Comparison of ENCODE assay signal across 8 mouse cellular contexts in genomic region chr3:83899556-83899955, GRCm38 (mm10). TPM values are rescaled to one million over a fixed set of nuclear protein-coding genes. Genes with fewer than 3 reads are reported as not detected.
DNase-seq lines count a peak whose midpoint lies in the region; ATAC-seq lines count a peak whose summit lies in the region.

No protein-coding gene starts in this region.

- no peak overlapping the region for H3K27ac ChIP-seq in forebrain, embryonic 11.5 days (ENCODE audit: low read depth, low read length)
- H3K27ac ChIP-seq in hindbrain, embryonic 12.5 days, result no peak overlapping the region

- ATAC-seq in forebrain, embryonic 11.5 days (replicated peaks; ENCODE audit: low FRiP score), result no peak
- ATAC-seq in hindbrain, embryonic 12.5 days (ENCODE audit: low FRiP score), result peak; percentile 13; the same call in 1 of the 2 replicates
- peak; percentile 75 for ATAC-seq in megakaryocyte progenitor cell, adult 5-6 weeks (replicated peaks; ENCODE audit: poor library complexity)

- no peak overlapping the region for H3K4me2 ChIP-seq in forebrain, embryonic 11.5 days (ENCODE audit: low read depth, low read length, severe bottlenecking)
- H3K4me2 ChIP-seq in hindbrain, embryonic 12.5 days (replicated peaks), result no peak overlapping the region

- H3K27me3 ChIP-seq in forebrain, embryonic 11.5 days (ENCODE audit: control insufficient read depth, insufficient read depth, low read length), result no peaks in the 10 kb centered on the region
- H3K27me3 ChIP-seq in hindbrain, embryonic 12.5 days, result no peaks in the 10 kb centered on the region

- H3K4me3 ChIP-seq in forebrain, embryonic 11.5 days (ENCODE audit: low read depth, low read length), result no peak overlapping the region
- no peak overlapping the region for H3K4me3 ChIP-seq in hindbrain, embryonic 12.5 days

- no peaks in the 10 kb centered on the region for H3K4me1 ChIP-seq in forebrain, embryonic 11.5 days (replicated peaks; ENCODE audit: control insufficient read depth, insufficient read depth, low read length)
- no peaks in the 10 kb centered on the region for H3K4me1 ChIP-seq in hindbrain, embryonic 12.5 days

- H3K9me3 ChIP-seq in forebrain, embryonic 11.5 days (ENCODE audit: control insufficient read depth, low read length), result no peaks in the 10 kb centered on the region
- no peaks in the 10 kb centered on the region for H3K9me3 ChIP-seq in hindbrain, embryonic 12.5 days (replicated peaks)

- peaks cover 10% of the 10 kb centered on the region for H3K36me3 ChIP-seq in forebrain, embryonic 11.5 days (ENCODE audit: control insufficient read depth, insufficient read depth, low read length)
- H3K36me3 ChIP-seq in hindbrain, embryonic 12.5 days, result peaks cover 81% of the 10 kb centered on the region

- no peak overlapping the region for H3K9ac ChIP-seq in forebrain, embryonic 11.5 days (ENCODE audit: low read length)
- H3K9ac ChIP-seq in hindbrain, embryonic 12.5 days, result no peak overlapping the region

- WGBS in forebrain, embryonic 11.5 days, result 60% methylated on average over 8 of the region's 8 CpGs
- WGBS in hindbrain, embryonic 12.5 days, result 59% methylated on average over 8 of the region's 8 CpGs

- DNase-seq in left cerebral cortex, adult 11 months (ENCODE audit: low spot score), result peak; percentile 33
- DNase-seq in left cerebral cortex, adult 8-10 months (ENCODE audit: low spot score in 2 of 2), result no peak
- peak; percentile 64 for DNase-seq in adrenal gland, adult 2 months
- DNase-seq in forebrain, embryonic 11.5 days (ENCODE audit: low spot score), result peak; percentile 68
- peak; percentile 30 for DNase-seq in layer of hippocampus, adult 9-11 months
- peak; percentile 46 for DNase-seq in right cerebral cortex, postnatal 14 days

RNA-seq across cellular contexts. Expression of gene Tlr2, which starts 58.0 kb away (rescaled TPM):
- total RNA-seq in left cerebral cortex, adult 8-10 months (2022), result 1 to 10 TPM in 2 of 4 experiments, under 1 TPM in 2; 0.70 to 4.9 (median 1.7) TPM
- 1 to 10 TPM; 2.8 to 5.0 TPM for total RNA-seq in adrenal gland, adult 2 months (2021)
- polyA plus RNA-seq in adrenal gland, adult 2 months (2012; rRNA removed), result 1.8 TPM in 2 replicates
- 1.3 and 1.4 TPM in 2 replicates for polyA plus RNA-seq in forebrain, embryonic 11.5 days (2014; fragmentation: Nextera tagmentation; extraction: Ambion mirVana)
- 2.0 and 2.4 TPM in 2 replicates for polyA plus RNA-seq in hindbrain, embryonic 12.5 days (2016; fragmentation: Nextera tagmentation; extraction: Ambion mirVana)
- 9.3 and 15.9 TPM in 2 replicates for total RNA-seq in megakaryocyte progenitor cell, adult 5-6 weeks (2015)
- total RNA-seq in megakaryocyte progenitor cell, adult 5-6 weeks (2017), result 10.6 and 16.0 TPM in 2 replicates

Comparison
In these comparisons a context has a peak if more than half of its experiments do, and no peak if none do; other contexts are left out.
1. DNase-seq: peak in left cerebral cortex, adult 11 months (single experiment), adrenal gland, adult 2 months (single experiment), forebrain, embryonic 11.5 days (single experiment), layer of hippocampus, adult 9-11 months (single experiment) and right cerebral cortex, postnatal 14 days (single experiment); none in left cerebral cortex, adult 8-10 months (0 of 2).